In genomic region chr7:25391856-25392453, GRCm38 (mm10) we compare ENCODE assay signal across 28 mouse cellular contexts. TPM values are rescaled to one million over a fixed set of nuclear protein-coding genes. Genes with fewer than 3 reads are reported as not detected.
DNase-seq lines count a peak whose midpoint lies in the region; TF ChIP-seq lines count a peak whose summit lies in the region.
"Had no signal": no experiment of that assay in that cellular context is flagged by ENCODE, and none has a peak within 500 bp of the region (broad histone marks: within the 10 kb centered on the region; RNA-seq: fewer than 3 reads in every experiment).

No protein-coding gene starts in this region.

- peak overlapping the region; percentile 95 for H3K27ac ChIP-seq in brown adipose tissue, adult 24 weeks (replicated peaks; ENCODE audit: low read depth, low read length)
- no peak overlapping the region for H3K27ac ChIP-seq in thymus, adult 2 months (ENCODE audit: control insufficient read depth, insufficient read depth, low read length)
- H3K27ac ChIP-seq: embryonic facial prominence, embryonic 15.5 days; heart, embryonic 10.5 days; hindbrain, embryonic 10.5 days; limb, embryonic 13.5 days; stomach, embryonic 15.5 days had no signal

- TF ChIP-seq POLR2A in thymus, adult 2 months (IDR thresholded peaks at IDR 0.05; ENCODE audit: control insufficient read depth, extremely low read depth, insufficient read depth, low read length, poor library complexity): no peak

- TF ChIP-seq CTCF in thymus, adult 2 months (IDR thresholded peaks at IDR 0.05; ENCODE audit: borderline replicate concordance, control insufficient read depth, extremely low read depth, insufficient read depth, low read length, poor library complexity): no peak

- H3K4me3 ChIP-seq in brown adipose tissue, adult 24 weeks (ENCODE audit: insufficient read depth, low read depth, low read length): peak overlapping the region; percentile 95
- no peak overlapping the region for H3K4me3 ChIP-seq in thymus, adult 2 months (ENCODE audit: control insufficient read depth, insufficient read depth, low read length)
- H3K4me3 ChIP-seq: embryonic facial prominence, embryonic 15.5 days; heart, embryonic 10.5 days; hindbrain, embryonic 10.5 days; layer of hippocampus, adult 2 months; limb, embryonic 13.5 days; megakaryocyte, embryonic 14.5 days; stomach, embryonic 15.5 days had no signal

- peak; percentile 69 for DNase-seq in adrenal gland, postnatal 10 days
- DNase-seq in adrenal gland, adult 2 months: no peak
- DNase-seq in heart, adult 11 months: peak; percentile 91
- no peak for DNase-seq in heart, adult 9 months (ENCODE audit: low spot score in 2 of 2)
- peak; percentile 85 for DNase-seq in kidney, adult 9 months
- no peak for DNase-seq in kidney, postnatal 4 days
- DNase-seq in thymus, adult 2 months: no peak
- DNase-seq: cerebellum, postnatal 25 days; layer of hippocampus, postnatal 36 days; right cerebral cortex, postnatal 25 days; thymus, adult 18-20 months had no signal

- H3K4me1 ChIP-seq in brown adipose tissue, adult 24 weeks (ENCODE audit: control insufficient read depth, insufficient read depth, insufficient read length, low read length): peaks cover 13% of the 10 kb centered on the region; the same call in 1 of the 2 replicates
- peaks cover 14% of the 10 kb centered on the region for H3K4me1 ChIP-seq in thymus, adult 2 months (replicated peaks; ENCODE audit: control insufficient read depth, insufficient read depth, low read length)

- WGBS in thymus, adult 2 months: 83% methylated on average over 2 of the region's 2 CpGs

- no peaks in the 10 kb centered on the region for H3K27me3 ChIP-seq in thymus, adult 2 months (ENCODE audit: control insufficient read depth, insufficient read depth, low read length)
- H3K27me3 ChIP-seq: embryonic facial prominence, embryonic 15.5 days; limb, embryonic 13.5 days; megakaryocyte, embryonic 14.5 days; Patski; stomach, embryonic 15.5 days had no signal

- peaks cover 11% of the 10 kb centered on the region; the same call in 1 of the 2 replicates for H3K36me3 ChIP-seq in thymus, adult 2 months (ENCODE audit: control insufficient read depth, insufficient read depth, low read length)

RNA-seq across cellular contexts. Expression of gene Lipe, which starts 6.6 kb away (rescaled TPM):
- 100 to 1,000 TPM; 391 to 441 TPM for total RNA-seq in adrenal gland, postnatal 10 days (2021)
- total RNA-seq in adrenal gland, adult 2 months (2021): 100 to 1,000 TPM; 372 to 462 TPM
- 471 and 632 TPM in 2 replicates for polyA plus RNA-seq in adrenal gland, adult 2 months (2012; rRNA removed)
- 1,111 and 1,189 TPM in 2 replicates for polyA plus RNA-seq in brown adipose tissue, adult 24 weeks (2012; ENCODE audit: insufficient read depth, insufficient read length, missing spikeins)
- polyA plus RNA-seq in thymus, adult 2 months (2012; rRNA removed): 75.3 and 91.6 TPM in 2 replicates

RNA-seq across cellular contexts. Expression of gene Cxcl17, which starts 20.7 kb away (rescaled TPM):
- total RNA-seq in adrenal gland, postnatal 10 days (2021): not detected
- not detected for total RNA-seq in adrenal gland, adult 2 months (2021)
- polyA plus RNA-seq in adrenal gland, adult 2 months (2012; rRNA removed): not detected in 2 replicates
- not detected in 2 replicates for polyA plus RNA-seq in brown adipose tissue, adult 24 weeks (2012; ENCODE audit: insufficient read depth, insufficient read length, missing spikeins)
- polyA plus RNA-seq in thymus, adult 2 months (2012; rRNA removed): 0.56 and 1.2 TPM in 2 replicates
- total RNA-seq: gastrocnemius, adult 18-20 months; layer of hippocampus, adult 2 months; layer of hippocampus, postnatal 36 days; left cerebral cortex, postnatal 14 days; midbrain, postnatal 0 days had no signal
- polyA plus RNA-seq: activated CD4-positive, CD25-positive, alpha-beta regulatory T cell, adult 4 months; CD4-positive, CD25-positive, alpha-beta regulatory T cell, adult 4 months had no signal

RNA-seq across cellular contexts. Expression of gene Cnfn, which starts 22.4 kb away (rescaled TPM):
- total RNA-seq in adrenal gland, postnatal 10 days (2021): not detected
- not detected for total RNA-seq in adrenal gland, adult 2 months (2021)
- polyA plus RNA-seq in adrenal gland, adult 2 months (2012; rRNA removed): 1.8 TPM in 1 of 2 replicates, not detected in the other
- polyA plus RNA-seq in brown adipose tissue, adult 24 weeks (2012; ENCODE audit: insufficient read depth, insufficient read length, missing spikeins): not detected in 2 replicates
- polyA plus RNA-seq in thymus, adult 2 months (2012; rRNA removed): 13.4 and 20.6 TPM in 2 replicates
- total RNA-seq: ES-E14; gastrocnemius, adult 18-20 months; layer of hippocampus, adult 2 months; layer of hippocampus, postnatal 36 days; left cerebral cortex, postnatal 14 days; midbrain, postnatal 0 days had no signal
- polyA plus RNA-seq: activated CD4-positive, CD25-positive, alpha-beta regulatory T cell, adult 4 months; CD4-positive, CD25-positive, alpha-beta regulatory T cell, adult 4 months; heart, embryonic 10.5 days; heart, postnatal 0 days; hindbrain, embryonic 10.5 days; liver, embryonic 16.5 days; midbrain, postnatal 0 days; Patski had no signal

Comparison
In these comparisons a context has a peak if more than half of its experiments do, and no peak if none do; other contexts are left out.
1. DNase-seq: peak in adrenal gland, postnatal 10 days (single experiment), heart, adult 11 months (single experiment) and kidney, adult 9 months (single experiment); none in adrenal gland, adult 2 months (single experiment), heart, adult 9 months (0 of 2), kidney, postnatal 4 days (0 of 2) and thymus, adult 2 months (single experiment).